Mouse (Mus musculus): ENCODE results near the gene Tmem242. TPM values are rescaled to one million over a fixed set of nuclear protein-coding genes. Genes with fewer than 3 reads are reported as not detected.
"Not testable (repeated sequence)": the region's sequence is repeated elsewhere in the genome, so short reads cannot be mapped to it uniquely, and the experiment has no call there.

Gene Tmem242
- total RNA-seq (2021), result 100 to 1,000 TPM; 116 to 122 TPM
- long read RNA-seq, experiment 1, transcript Tmem242-201 (4 exons, 948 nt), result major isoform, 54 of 99 reads
- long read RNA-seq, experiment 1, partial matches to known transcripts, result 0 of 99 reads
- long read RNA-seq, experiment 1, other reads (novel, unspliced or antisense), result 44 of 99 reads
- long read RNA-seq, experiment 2, transcript Tmem242-201 (4 exons, 948 nt), result major isoform, 29 of 55 reads
- long read RNA-seq, experiment 2, partial matches to known transcripts, result 1 of 55 reads
- long read RNA-seq, experiment 2, other reads (novel, unspliced or antisense), result 22 of 55 reads

DNA sequence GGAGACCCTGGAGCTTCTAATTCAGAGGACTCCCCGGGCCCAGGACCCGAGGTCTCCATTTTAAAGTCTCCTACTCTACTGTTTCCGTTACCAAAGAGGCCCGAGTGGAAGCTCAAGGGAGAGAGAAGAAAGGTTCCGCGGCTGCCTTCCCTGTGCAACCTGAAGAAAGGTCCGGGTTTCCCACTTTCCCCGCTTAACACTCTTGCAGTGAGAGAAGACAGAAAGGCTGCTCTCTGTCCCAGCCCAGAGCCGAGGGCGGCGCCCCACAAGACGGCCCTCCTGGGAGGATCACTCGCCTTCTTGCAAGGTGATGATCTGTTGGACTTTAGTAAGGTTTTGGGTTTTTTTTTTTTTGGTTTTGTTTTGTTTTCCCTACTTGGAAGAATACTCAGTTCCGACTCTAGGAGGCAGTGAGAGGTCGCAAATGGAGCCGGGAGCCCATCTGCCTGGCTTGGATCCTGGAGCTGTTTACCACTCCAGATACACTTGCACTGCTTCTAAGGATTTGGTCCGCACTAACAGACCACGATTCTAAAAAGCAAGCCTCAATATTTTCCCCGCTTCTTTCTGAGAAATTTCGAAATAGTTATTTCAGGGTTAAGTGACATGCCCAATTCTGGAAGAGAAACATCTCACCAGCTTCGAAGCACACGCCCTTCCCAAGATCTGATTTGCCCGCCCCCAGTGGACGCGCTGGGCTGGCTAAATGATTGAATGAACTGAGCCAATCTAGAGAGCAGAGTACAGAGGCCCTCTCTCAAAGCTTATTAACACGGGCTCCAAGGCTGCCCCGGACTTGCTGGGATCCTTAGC, at the start of gene Tmem242:
TSS of gene Tmem242 (minus strand) at position 101 of the 813 bp plus-strand sequence.
- DNase-seq, result peak; percentile 88 to 90

DNA sequence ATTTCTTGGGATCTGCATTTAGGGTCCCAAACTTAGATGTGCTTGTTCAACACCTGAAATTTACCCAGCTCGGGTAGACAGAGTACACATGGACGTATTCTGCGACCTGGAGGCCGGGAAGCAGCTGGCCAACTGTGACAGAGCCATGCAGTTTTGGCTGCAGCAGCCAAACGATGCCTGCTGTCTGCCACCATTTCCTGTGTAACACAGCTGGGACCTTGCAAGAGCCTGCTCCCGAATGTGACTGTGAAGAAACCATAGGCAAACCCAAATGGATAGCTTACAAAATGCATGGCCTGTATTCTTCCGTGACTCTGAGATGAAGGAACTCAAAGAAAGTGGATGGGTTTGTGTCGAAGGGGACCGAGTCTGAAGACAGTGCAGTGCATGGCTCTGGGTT, 48.1 kb upstream of the Tmem242 start:
- DNase-seq, result no peak

DNA sequence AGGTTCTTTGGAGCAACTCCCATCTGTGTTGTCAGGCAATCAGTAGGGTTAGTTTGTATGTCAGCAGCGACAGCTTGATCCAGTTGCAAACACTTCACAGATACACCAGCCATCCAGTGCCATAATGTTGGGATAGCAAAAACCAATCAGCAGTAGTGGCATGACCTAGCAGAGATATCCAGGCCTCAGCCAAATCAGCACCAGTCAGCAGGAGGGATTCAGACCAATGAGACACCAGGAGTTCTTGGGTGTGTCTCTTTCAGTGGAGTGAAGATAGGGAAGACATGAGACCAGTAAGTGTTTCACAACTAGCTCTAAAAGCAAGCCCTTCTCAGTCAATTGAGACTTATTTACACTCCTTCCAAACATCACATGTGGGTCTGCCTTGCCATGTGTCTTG, 44.6 kb upstream of the Tmem242 start:
- DNase-seq, result no peak

DNA sequence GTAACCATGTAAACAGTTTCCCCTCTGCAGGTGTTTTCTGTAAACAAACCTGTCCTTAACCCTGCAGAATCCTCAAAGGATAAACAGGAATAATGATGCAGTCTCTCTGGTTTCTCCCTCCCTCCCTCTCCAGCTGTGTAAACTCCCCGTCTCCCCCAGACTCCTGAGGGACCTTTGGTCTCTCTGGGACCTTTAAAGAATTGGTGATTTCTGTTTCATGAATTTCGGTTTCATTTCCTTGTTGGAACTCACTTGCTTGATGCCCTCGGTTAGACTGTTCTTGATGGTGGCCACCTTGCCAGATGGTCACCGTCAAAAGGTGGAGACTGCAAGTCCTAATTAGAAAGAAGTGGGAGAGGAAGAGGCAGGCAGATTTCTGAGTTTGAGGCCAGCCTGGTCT, 43.4 kb upstream of the Tmem242 start:
- DNase-seq, result no peak

DNA sequence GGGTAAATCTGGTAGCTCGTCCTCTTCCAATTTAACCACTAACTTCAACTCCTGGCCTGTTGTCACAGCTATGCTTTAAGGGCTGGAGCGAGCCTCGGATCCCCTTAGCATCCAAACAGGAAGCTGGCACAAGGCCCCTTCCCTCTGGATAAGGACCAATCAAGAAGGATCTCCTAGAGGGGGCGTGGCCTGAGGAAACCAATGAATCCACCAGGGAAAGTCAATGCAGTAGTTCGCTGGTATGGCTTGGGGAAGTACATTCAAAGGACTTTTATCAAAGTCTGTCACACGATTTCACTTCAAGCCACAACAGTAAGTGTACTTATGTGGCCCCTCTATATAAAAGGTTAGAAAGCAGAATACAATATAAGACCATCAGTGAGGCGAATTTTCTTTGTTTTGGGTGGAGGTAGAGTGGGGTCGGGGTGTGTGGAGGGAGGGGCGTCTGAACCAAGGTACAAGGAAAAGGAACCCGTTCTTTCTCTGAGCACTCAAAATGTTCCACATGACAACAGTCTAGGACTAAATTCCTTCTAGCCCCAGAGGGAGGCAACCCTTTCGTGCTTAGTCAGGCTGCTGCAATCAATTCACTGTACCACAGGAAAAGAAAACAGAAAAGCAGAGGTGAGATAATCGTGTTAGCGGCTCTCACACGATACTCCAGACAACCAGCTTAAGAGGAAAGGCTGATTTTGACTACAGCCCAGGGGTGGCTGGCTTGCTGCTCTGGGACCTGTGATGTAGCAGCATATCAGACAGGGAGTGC, 36.1 kb upstream of the Tmem242 start:
- no peak for DNase-seq

DNA sequence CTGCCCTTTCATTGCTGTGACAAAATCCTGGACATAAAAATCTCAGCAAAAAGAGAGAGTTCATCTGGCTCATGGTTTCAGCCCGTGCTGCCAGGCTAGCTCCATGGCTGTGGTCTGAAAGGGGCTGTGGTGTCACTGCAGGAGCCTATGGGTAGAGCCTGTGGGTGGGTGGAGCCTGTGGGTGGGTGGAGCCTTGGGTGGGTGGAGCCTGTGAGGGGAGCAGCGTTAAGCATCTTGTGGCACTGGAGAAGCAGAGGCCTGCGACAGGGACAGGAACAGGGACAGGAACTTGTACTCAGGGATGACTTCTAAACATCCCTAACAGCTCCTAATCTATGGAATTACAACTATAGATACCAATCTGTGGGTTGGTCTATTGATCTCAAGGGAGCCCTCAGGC, 32.2 kb upstream of the Tmem242 start:
- no peak for DNase-seq

DNA sequence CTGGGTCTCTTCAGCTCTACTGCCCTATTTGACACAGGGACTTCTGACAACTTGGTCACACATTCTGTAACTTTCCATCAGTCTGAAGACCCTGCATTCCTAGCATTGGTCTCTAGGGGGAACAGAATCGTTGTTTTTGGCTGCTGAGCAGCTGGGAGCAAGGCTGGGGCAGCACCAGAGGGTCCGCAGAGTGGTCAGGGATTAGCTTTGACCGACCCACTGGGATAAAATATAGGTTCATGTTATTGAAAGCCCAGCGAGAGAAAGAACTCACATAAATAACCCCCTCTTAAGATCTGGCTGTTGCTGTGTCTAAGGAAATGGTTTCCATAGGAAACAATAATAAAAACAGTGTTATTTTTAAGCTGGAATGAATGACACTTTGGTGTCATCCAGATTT, 27.1 kb upstream of the Tmem242 start:
- no peak for DNase-seq

DNA sequence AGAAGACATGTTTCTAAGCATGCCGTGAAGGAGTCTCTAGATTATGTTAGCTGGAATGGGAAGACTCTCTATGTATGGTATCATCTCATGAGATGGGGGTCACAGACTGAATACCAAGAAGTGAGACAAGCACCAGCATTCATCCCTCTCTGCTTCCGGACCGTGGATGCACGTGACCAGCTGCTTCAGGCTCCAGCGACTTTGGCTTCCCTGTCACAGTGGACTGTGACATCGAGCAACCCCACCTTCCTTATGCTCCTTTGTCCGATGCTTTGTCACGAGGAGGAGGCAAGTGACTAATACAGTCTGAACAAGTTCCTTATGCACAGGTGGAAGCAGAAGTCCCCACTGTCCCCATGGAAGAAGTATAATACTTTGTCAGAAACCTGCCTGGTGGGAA, 26.7 kb upstream of the Tmem242 start:
- DNase-seq, result no peak

DNA sequence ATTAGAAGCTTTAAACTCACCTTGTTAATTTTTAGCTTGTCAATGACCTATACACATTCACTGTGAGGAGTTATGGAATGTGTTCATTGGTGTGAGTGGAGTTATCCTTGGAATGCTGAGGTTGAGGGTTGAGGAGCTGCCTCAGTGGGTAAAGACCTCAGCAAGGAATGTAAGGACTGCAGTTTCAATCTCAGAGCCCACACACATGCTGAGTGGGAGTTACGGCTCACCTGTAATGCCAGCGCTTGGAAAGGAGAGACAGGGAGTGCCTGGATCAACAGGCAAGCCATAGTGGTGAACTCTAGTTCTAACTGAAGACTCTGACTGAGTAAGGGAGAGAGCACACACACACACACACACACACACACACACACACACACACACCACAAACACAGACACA, 23.9 kb upstream of the Tmem242 start:
- DNase-seq, result no peak

DNA sequence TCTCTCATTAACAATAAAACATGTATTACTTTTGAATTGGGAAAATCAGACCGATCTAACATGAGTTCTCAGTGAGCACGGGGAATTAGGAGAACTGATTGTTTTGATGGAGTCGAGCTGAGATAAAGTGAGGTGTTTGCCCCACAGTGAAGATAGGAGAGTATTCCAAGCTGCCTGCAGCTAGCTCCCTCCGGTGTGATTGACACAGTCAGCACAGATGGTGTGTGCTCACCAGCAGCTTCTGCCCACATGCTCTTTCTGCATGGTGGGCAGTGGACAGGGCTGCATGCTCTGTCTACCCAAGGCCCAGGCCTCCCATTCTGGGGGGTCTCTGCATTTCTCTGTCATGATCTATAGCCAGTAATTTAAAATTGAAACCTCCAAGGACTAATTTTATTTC, 13.6 kb upstream of the Tmem242 start:
- DNase-seq, result no peak

DNA sequence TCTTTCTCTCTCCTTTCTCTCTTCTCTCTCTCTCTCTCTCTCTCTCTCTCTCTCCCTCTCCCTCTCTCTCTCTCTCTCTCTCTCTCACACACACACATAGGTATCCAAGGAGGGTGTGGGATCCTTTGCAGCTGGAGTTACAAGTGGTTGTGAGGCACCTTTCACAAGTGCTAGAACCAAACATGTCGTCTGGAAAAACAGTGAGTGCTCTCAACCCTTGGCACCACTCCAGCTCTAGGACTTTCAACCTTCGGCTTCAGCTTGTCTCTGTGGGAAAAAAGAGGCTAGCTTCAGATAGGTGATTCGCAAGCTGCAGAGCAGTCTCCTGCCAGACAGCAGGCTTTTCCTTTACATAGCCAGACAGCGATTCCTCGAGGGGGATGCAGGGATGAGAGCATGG, 3.7 kb upstream of the Tmem242 start:
- peak; percentile 43 to 69 for DNase-seq

DNA sequence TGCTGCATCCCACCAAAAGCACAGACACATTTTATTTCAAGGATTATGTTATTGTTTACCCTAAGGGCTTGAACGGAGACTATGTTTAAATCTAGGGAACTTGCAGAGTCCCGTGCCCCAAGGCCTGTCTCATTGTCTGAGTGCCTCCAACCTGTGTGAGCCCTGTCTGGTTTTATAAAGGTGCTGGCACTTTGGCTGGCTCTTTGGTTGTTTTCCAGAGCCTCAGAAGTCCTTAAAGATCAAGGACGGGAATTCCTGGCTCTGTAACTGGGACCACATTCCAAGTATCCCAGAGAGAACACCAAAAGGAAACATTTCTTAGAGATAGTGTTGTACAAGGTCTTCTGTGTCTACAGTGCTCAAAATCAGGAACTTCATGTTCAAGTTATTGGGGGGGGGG, 3.2 kb upstream of the Tmem242 start:
- DNase-seq, result peak in 1 of 2 experiments; percentile 24

DNA sequence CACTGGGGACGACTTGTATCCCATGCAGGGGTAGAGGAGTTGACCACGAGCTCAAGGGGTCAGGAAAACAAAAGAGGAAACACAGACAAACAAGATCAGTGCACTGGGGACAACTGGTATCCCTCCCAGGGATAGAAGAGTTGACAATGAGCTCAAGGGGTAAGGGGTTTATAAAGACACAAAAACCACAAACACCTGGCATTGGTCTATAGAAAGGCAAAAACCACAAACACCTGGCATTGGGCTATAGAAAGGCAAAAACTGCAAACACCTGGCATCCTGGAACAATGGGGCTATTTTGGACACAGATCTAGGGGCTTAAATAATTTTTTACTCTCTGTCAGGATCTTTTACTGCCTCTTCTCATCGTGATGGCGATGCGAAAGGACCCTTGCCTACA, 2.3 kb upstream of the Tmem242 start:
- DNase-seq, result not testable (repeated sequence)

DNA sequence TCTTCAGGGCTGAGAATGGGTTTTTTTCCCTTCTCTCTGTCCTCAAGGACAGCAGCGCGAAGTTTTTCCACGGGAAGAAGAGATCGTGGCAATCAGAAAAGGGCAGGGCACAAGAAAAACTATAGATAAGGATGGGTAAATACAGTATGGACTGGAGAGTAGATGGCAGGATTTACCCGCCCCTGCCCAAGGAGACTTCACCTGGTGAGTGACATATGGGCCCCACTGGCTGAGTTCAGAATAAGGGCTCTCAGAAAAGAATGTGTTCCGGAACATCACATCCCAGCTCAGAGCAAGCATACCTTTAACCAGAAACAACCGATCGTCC, 264 bp downstream of the Tmem242 start:
- no peak for DNase-seq

DNA sequence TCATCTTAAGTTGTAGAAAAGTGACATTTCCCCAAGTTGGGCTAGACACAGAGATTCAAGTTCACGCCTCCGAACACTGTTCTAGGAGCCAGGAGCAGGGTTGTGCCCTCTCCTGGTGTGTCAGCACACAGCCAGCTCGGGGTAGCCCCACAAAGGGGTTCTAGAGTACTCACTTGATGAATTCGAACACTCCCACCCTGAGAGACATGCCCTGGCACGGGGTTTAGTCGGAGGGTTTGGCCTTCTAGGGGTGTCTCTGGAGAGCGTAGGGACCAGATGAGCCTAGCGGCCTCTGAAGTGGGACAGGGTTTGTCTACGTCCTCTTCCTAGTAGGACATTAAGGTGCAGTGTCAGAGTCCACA, 10.3 kb downstream of the Tmem242 start:
- no peak for DNase-seq

DNA sequence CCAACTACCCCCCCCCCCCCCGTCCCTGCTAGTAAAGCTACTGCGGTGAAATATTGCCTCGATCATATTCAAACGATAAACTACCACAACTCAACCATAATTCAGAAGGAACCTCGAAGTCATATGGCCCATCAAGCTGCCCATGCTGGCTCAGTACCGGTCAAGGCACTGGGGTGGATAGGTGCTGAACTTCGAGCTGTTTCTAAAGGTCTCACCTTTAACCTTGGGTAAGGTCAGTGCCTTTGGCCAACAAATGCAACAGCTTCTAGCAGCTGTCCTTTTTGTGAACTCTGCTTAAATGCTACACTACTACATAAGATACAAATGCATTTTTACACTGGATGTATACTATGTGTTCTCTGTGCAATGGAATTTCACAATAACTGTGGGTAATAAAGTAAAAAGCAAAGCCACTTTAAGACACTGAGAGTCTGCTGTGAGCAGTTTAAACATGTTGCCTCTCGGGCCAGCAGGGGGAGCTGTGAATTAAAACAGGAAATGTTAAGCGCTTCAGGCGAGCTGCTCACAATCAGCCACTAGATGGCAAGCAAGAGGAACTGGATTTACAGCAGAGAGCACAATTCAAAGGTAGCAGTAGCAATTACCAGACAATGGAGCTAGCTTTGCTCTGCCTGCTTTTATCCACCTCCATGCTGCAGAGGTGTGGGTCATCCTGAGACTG, 10.8 kb downstream of the Tmem242 start:
- DNase-seq, result peak; percentile 88 to 92

DNA sequence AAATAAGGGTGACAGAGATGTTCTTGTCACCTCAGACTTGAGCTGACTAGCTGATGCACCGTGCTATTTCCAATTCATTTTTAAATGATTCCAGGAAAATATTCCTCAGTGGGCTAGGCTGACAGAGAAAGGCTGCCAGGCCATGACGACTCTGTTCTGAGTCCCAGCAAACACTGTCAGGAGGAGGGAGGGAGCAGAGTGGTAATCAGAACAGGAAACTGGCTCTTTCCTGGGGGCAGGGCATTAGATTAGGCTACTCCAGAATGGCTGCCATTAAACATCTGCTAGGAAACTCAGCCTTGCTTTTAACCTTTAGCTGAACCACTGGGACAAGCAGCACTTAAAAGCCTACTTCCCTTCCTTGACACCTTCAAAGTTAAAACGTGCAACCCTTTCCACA, 14.9 kb downstream of the Tmem242 start:
- no peak for DNase-seq

DNA sequence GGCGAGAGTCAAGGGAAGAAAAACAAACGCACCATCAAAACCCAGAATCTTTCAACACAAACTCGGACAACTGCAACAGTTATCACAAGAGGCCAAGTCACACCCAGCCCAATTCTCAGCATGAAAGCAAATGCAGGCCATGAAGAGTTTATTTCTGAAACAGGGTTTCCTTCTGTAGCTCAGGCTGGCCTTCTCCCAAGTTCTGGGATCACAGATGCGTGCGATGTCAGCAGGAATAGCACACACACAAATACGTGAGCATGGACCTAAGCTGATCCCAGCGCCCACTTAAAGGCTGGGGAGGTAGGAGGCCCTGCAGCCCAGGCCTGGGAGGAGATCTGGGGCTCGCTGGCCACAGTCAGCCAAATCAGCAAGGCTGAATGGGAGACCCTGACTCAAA, 15.9 kb downstream of the Tmem242 start:
- DNase-seq, result no peak

DNA sequence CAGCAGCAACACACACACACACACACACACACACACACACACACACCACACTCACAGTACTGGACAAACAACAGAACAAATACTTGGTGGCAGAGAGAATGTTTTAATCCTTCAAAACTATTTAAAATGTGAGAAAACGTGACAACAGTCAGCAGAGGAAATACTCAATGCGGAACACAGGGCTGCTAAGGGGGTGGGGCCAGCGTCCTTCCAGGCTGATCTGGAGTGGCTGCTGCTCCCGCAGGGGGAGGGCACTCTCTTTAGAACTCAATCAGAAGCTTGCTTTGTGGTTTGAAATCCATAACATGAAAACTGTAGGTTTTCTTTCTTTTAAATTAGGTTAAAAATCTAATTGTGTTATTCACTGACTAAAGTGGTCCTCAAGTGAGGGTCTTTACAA, 18.2 kb downstream of the Tmem242 start:
- no peak for DNase-seq

DNA sequence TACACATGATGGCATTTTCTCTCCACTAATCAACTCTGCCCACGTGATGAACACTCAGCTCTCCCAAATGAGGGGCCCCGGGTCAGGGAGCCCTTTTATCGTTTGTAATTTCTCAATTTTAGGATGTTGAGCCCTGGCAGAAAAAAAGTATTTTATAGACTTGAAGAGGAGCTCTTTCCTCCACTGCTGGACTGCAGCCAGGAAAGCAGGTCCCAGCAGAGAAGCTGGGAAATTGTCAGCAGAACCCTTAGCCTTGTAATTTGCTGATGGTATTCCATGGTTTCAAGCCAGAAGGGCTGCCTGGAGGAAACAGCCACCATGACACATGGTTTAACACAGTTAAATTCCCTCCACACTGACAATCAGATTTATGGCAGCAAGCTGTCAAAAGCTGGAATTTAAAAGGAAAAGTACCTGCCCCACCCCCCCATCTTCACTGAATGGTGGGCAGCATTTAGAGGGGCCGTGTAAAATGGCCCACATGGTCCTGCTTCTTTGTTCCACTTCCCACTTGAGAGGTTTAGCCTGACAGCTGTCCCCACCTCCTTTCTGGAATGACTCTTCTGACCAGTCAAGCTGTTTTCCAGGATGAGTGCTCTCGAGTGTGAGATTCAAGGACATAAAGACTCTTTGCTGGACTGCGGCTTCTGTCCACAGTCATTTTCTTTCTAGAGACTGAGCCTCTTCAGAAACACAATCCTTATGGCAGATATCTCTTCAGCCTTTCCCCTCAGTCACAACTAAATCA, 20.1 kb downstream of the Tmem242 start:
- no peak for DNase-seq

DNA sequence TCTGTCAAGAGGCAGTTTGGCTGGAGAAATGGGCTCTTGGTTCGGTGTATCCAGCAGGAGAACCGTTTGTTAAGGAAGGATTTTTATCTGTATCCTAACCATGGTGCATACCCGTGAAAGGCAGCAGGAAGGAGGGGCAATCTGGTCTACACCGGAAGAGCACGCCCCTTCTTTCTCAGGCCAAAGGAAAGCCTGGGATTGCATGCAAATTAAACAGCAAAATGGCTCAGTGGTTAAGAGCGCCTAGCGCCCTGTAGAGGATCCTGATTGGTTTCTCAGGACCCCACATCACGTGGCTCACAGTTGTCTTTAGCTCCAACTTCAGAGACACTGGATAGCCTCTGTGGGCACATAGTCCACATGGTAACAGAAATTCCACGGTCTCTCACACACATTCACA, 21.0 kb downstream of the Tmem242 start:
- no peak for DNase-seq

DNA sequence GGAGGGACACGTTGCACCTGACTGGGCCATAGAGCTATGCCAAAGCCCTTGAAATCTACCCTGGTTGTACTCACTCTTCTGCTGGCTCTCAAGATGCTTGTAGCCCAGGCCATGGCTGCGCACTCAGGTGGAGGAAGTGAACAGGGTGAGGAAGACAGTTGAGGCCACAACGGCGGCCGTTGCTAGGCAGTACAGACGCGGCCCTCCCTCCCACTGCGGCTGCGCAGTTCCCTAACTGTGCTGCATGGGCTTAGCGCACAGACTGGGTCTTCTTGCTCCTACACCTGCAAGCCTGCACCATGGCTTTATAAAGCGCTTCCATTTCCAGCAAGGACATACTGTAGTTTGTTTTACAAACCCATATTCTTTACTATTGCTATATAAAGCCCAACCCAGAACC, 21.5 kb downstream of the Tmem242 start, which contains the start of gene Ldhal6b:
TSS of gene Ldhal6b (minus strand) at position 223 of the 400 bp plus-strand sequence.
- no peak for DNase-seq
